Mouse (Mus musculus) spleen, adult 18-20 months (tissue): ENCODE results near the gene Smad5.

Experiments used
- DNase-seq, 2 experiments: peaks; one replicate each; pipeline ENCODE4 v3.0.0; 2022; ENCODE audit warnings: mixed read lengths in 2 of 2

The Smad5 gene

GRCm38 (mm10) chr13:56702469-56703221 is at the start of gene Smad5:
Smad5 (plus strand) TSS chr13:56703010.
- DNase-seq, result peak; percentile 75 to 78

- DNase-seq, result no peak
Observed at GRCm38 (mm10) chr13:56654176-56654575, 48.6 kb upstream of the Smad5 start.

GRCm38 (mm10) chr13:56657946-56658512 is 44.8 kb upstream of the Smad5 start:
- DNase-seq, result peak; percentile 32 to 77

- DNase-seq, result no peak
Observed at GRCm38 (mm10) chr13:56658931-56659330, 43.9 kb upstream of the Smad5 start.

GRCm38 (mm10) chr13:56661914-56662621 is 40.7 kb upstream of the Smad5 start:
- no peak for DNase-seq

GRCm38 (mm10) chr13:56664256-56665170 is 38.3 kb upstream of the Smad5 start:
- no peak for DNase-seq

- DNase-seq, result no peak
Observed at GRCm38 (mm10) chr13:56671206-56671605, 31.6 kb upstream of the Smad5 start.

GRCm38 (mm10) chr13:56677731-56678130 is 25.1 kb upstream of the Smad5 start:
- DNase-seq, result no peak

GRCm38 (mm10) chr13:56678188-56678787 is 24.5 kb upstream of the Smad5 start:
- no peak for DNase-seq

GRCm38 (mm10) chr13:56678826-56679504 is 23.8 kb upstream of the Smad5 start:
- DNase-seq, result no peak

- DNase-seq, result no peak
Observed at GRCm38 (mm10) chr13:56681924-56682323, 20.9 kb upstream of the Smad5 start.

GRCm38 (mm10) chr13:56682326-56682725 is 20.5 kb upstream of the Smad5 start:
- no peak for DNase-seq

- DNase-seq, result no peak
Observed at GRCm38 (mm10) chr13:56683306-56683705, 19.5 kb upstream of the Smad5 start.

- DNase-seq, result no peak
Observed at GRCm38 (mm10) chr13:56692011-56692410, 10.8 kb upstream of the Smad5 start.

GRCm38 (mm10) chr13:56692644-56693043 is 10.2 kb upstream of the Smad5 start:
- DNase-seq, result no peak

- DNase-seq, result no peak
Observed at GRCm38 (mm10) chr13:56695701-56696100, 7.1 kb upstream of the Smad5 start.

- no peak for DNase-seq
Observed at GRCm38 (mm10) chr13:56696699-56697098, 6.1 kb upstream of the Smad5 start.

GRCm38 (mm10) chr13:56697171-56697570 is 5.6 kb upstream of the Smad5 start:
- DNase-seq, result no peak

- no peak for DNase-seq
Observed at GRCm38 (mm10) chr13:56698391-56698790, 4.4 kb upstream of the Smad5 start.

- DNase-seq, result no peak
Observed at GRCm38 (mm10) chr13:56699370-56699769, 3.4 kb upstream of the Smad5 start.

- no peak for DNase-seq
Observed at GRCm38 (mm10) chr13:56700981-56701380, 1.8 kb upstream of the Smad5 start.

GRCm38 (mm10) chr13:56701924-56702323 is 886 bp upstream of the Smad5 start:
- DNase-seq, result no peak
